In genomic region chr3:108069231-108069870, GRCm38 (mm10) we compare ENCODE assay signal across 10 mouse cellular contexts. TPM values are rescaled to one million over a fixed set of nuclear protein-coding genes. Genes with fewer than 3 reads are reported as not detected.
DNase-seq lines count a peak whose midpoint lies in the region; ATAC-seq and TF ChIP-seq lines count a peak whose summit lies in the region.
"Had no signal": no experiment of that assay in that cellular context is flagged by ENCODE, and none has a peak within 500 bp of the region (broad histone marks: within the 10 kb centered on the region; RNA-seq: fewer than 3 reads in every experiment).

No protein-coding gene starts in this region.

- no peak for ATAC-seq in kidney, postnatal 0 days (replicated peaks; ENCODE audit: low FRiP score, low read depth)

- no peaks in the 10 kb centered on the region for H3K27me3 ChIP-seq in kidney, postnatal 0 days (ENCODE audit: insufficient read depth, low read length)
- H3K27me3 ChIP-seq in small intestine, adult 2 months (ENCODE audit: control insufficient read depth, insufficient read depth, low read length), result no peaks in the 10 kb centered on the region

- no peaks in the 10 kb centered on the region for H3K9me3 ChIP-seq in kidney, postnatal 0 days (replicated peaks; ENCODE audit: low read length)
- H3K9me3 ChIP-seq: midbrain, embryonic 10.5 days had no signal

- H3K9ac ChIP-seq in kidney, postnatal 0 days (ENCODE audit: low read depth, low read length), result no peak overlapping the region

- peak; percentile 75; the same call in 1 of the 2 replicates for TF ChIP-seq POLR2A in small intestine, adult 2 months (IDR thresholded peaks at IDR 0.05; ENCODE audit: low read depth, low read length)

- TF ChIP-seq CTCF in kidney, postnatal 0 days (IDR thresholded peaks at IDR 0.05; ENCODE audit: low read depth), result no peak
- no peak for TF ChIP-seq CTCF in small intestine, adult 2 months (IDR thresholded peaks at IDR 0.05; ENCODE audit: extremely low read depth, insufficient read length, insufficient replicate concordance, low read depth, low read length)

- peak; percentile 96 for DNase-seq in heart, adult 11 months
- DNase-seq in heart, postnatal 25 days (ENCODE audit: low spot score), result no peak
- peak; percentile 40 to 48 for DNase-seq in heart, adult 9 months (ENCODE audit: low spot score in 2 of 2)
- DNase-seq in kidney, postnatal 0 days (ENCODE audit: low spot score), result peak; percentile 28
- no peak for DNase-seq in B cell, adult 2 months
- no peak for DNase-seq in left cerebral cortex, postnatal 25 days (ENCODE audit: low spot score in 2 of 2)
- DNase-seq in left cerebral cortex, postnatal 36 days (ENCODE audit: low spot score in 2 of 2), result no peak
- DNase-seq: cerebellum, adult 18-20 months had no signal

- no peak overlapping the region for H3K4me2 ChIP-seq in kidney, postnatal 0 days (ENCODE audit: low read length)

- intact Hi-C loops in heart, postnatal 25 days (cut with DNase I), result loop anchor here (10.0 kb wide), 1 partner anchor 435 kb away; the partner anchor contains the start of genes Gm10961 and Strip1
- intact Hi-C loops in left cerebral cortex, postnatal 25 days (cut with DNase I), result no loop called here
- intact Hi-C loops in left cerebral cortex, postnatal 36 days (cut with DNase I), result loop anchor here (10.0 kb wide), 1 partner anchor 375 kb away; the partner anchor contains the start of gene Ahcyl1

- no peaks in the 10 kb centered on the region; the same call in 1 of the 2 replicates for H3K4me1 ChIP-seq in kidney, postnatal 0 days (replicated peaks; ENCODE audit: insufficient read depth, low read length)
- peaks cover 25% of the 10 kb centered on the region for H3K4me1 ChIP-seq in small intestine, adult 2 months (ENCODE audit: control insufficient read depth, insufficient read depth, insufficient read length, low read length)

- no peak overlapping the region for H3K4me3 ChIP-seq in kidney, postnatal 0 days (replicated peaks; ENCODE audit: low read depth, low read length)
- peak overlapping the region; percentile 40 for H3K4me3 ChIP-seq in small intestine, adult 2 months (ENCODE audit: low read depth, low read length)
- H3K4me3 ChIP-seq: midbrain, embryonic 10.5 days had no signal

- H3K27ac ChIP-seq in kidney, postnatal 0 days, result peak overlapping the region; percentile 52; the same call in 1 of the 2 replicates
- H3K27ac ChIP-seq in small intestine, adult 2 months (ENCODE audit: insufficient read depth, low read depth, low read length), result peak overlapping the region; percentile 97
- H3K27ac ChIP-seq: midbrain, embryonic 10.5 days had no signal

- H3K36me3 ChIP-seq in kidney, postnatal 0 days (ENCODE audit: insufficient read depth, low read length), result 0 out of 2 replicates have a peak, but pooled peaks cover 6% of the 10 kb centered on the region
- H3K36me3 ChIP-seq in small intestine, adult 2 months (ENCODE audit: control insufficient read depth, insufficient read depth, low read length), result peaks cover 3% of the 10 kb centered on the region

- WGBS in kidney, postnatal 0 days, result 56% methylated on average over 13 of the region's 13 CpGs
- 19% methylated on average over 13 of the region's 13 CpGs for WGBS in small intestine, adult 2 months

RNA-seq across cellular contexts. Expression of gene Ampd2, which starts 17.1 kb away (rescaled TPM):
- 1 to 10 TPM; 4.7 to 6.2 TPM for total RNA-seq in heart, postnatal 25 days (2021)
- 35.8 and 38.2 TPM in 2 replicates for polyA plus RNA-seq in kidney, postnatal 0 days (2015; fragmentation: Nextera tagmentation; extraction: Ambion mirVana)
- 88.8 and 107 TPM in 2 replicates for polyA plus RNA-seq in small intestine, adult 2 months (2012; rRNA removed)
- 10 to 100 TPM; 48.1 to 50.3 TPM for total RNA-seq in left cerebral cortex, postnatal 25 days (2021)
- 10 to 100 TPM; 48.9 to 52.9 TPM for total RNA-seq in left cerebral cortex, postnatal 36 days (2021)

RNA-seq across cellular contexts. Expression of gene Gnat2, which starts 23.2 kb away (rescaled TPM):
- total RNA-seq in heart, postnatal 25 days (2021), result not detected
- polyA plus RNA-seq in kidney, postnatal 0 days (2015; fragmentation: Nextera tagmentation; extraction: Ambion mirVana), result 1.0 and 1.2 TPM in 2 replicates
- polyA plus RNA-seq in small intestine, adult 2 months (2012; rRNA removed), result 0.86 and 0.91 TPM in 2 replicates
- total RNA-seq in left cerebral cortex, postnatal 25 days (2021), result not detected
- not detected for total RNA-seq in left cerebral cortex, postnatal 36 days (2021)

RNA-seq across cellular contexts. Expression of gene Gstm4, which starts 24.7 kb away (rescaled TPM):
- 10 to 100 TPM; 10.9 TPM for total RNA-seq in heart, postnatal 25 days (2021)
- 21.8 and 22.1 TPM in 2 replicates for polyA plus RNA-seq in kidney, postnatal 0 days (2015; fragmentation: Nextera tagmentation; extraction: Ambion mirVana)
- polyA plus RNA-seq in small intestine, adult 2 months (2012; rRNA removed), result 5.6 and 16.1 TPM in 2 replicates
- total RNA-seq in left cerebral cortex, postnatal 25 days (2021), result 10 to 100 TPM in 1 of 2 experiments, 1 to 10 TPM in 1; 9.1 to 10.7 TPM
- total RNA-seq in left cerebral cortex, postnatal 36 days (2021), result 10 to 100 TPM in 1 of 2 experiments, 1 to 10 TPM in 1; 7.8 to 11.8 TPM

RNA-seq across cellular contexts. Expression of gene Gstm1, which starts 51.6 kb away (rescaled TPM):
- 100 to 1,000 TPM; 224 to 232 TPM for total RNA-seq in heart, postnatal 25 days (2021)
- polyA plus RNA-seq in kidney, postnatal 0 days (2015; fragmentation: Nextera tagmentation; extraction: Ambion mirVana), result 177 and 224 TPM in 2 replicates
- polyA plus RNA-seq in small intestine, adult 2 months (2012; rRNA removed), result 243 and 695 TPM in 2 replicates
- total RNA-seq in left cerebral cortex, postnatal 25 days (2021), result 100 to 1,000 TPM; 225 to 239 TPM
- 100 to 1,000 TPM; 237 to 250 TPM for total RNA-seq in left cerebral cortex, postnatal 36 days (2021)

Comparison
In these comparisons a context has a peak if more than half of its experiments do, and no peak if none do; other contexts are left out.
1. DNase-seq: peak in heart, adult 11 months (single experiment), heart, adult 9 months (2 of 2) and kidney, postnatal 0 days (single experiment); none in heart, postnatal 25 days (single experiment), B cell, adult 2 months (0 of 2), left cerebral cortex, postnatal 25 days (0 of 2) and left cerebral cortex, postnatal 36 days (0 of 2).
2. RNA of gene Ampd2, which starts 17.1 kb away (total RNA-seq): 48.9 to 52.9 TPM in left cerebral cortex, postnatal 36 days and 48.1 to 50.3 TPM in left cerebral cortex, postnatal 25 days; 4.7 to 6.2 TPM in heart, postnatal 25 days; every median in the first group is over 4 times any median in the second.